Mouse (Mus musculus): Measurements from ENCODE around the gene Msi2.

DNA sequence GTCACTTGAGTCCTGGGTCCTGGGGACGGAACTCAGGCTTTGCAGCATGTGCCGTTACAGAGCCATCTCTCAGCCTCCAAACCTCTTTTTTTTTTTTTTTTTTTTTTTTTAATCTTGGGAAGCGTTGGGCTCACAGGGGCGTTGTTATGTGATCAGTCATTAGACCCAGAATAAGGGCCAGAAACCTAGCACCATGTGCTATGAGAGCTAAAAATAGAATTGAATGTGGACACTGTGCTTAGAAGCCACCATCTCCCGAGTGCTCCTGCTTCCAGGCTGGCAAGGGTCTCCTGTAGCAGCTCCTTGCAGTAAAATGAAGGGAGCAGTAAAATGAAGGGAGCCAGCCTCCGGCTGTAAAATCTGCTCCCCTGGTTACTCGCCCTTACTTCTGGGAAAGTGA lies 47.3 kb upstream of the Msi2 start:
- no peak for TF ChIP-seq GATA1 (IDR thresholded peaks at IDR 0.05; ENCODE audit: borderline replicate concordance, low read length)
- TF ChIP-seq FLI1 (IDR thresholded peaks at IDR 0.05; ENCODE audit: low read length): no peak
